Mouse (Mus musculus) thymus, postnatal 25 days (tissue): ENCODE measurements at regions not wholly inside any gene's neighbourhood (a gene's known extent, or its start where the extent isn't known, plus 50 kb on each side); places are given as distances from the start of the nearest gene placed in this dataset.

Source experiments
- DNase-seq: peaks from one replicate; pipeline ENCODE4 v3.0.0; 2022

DNA sequence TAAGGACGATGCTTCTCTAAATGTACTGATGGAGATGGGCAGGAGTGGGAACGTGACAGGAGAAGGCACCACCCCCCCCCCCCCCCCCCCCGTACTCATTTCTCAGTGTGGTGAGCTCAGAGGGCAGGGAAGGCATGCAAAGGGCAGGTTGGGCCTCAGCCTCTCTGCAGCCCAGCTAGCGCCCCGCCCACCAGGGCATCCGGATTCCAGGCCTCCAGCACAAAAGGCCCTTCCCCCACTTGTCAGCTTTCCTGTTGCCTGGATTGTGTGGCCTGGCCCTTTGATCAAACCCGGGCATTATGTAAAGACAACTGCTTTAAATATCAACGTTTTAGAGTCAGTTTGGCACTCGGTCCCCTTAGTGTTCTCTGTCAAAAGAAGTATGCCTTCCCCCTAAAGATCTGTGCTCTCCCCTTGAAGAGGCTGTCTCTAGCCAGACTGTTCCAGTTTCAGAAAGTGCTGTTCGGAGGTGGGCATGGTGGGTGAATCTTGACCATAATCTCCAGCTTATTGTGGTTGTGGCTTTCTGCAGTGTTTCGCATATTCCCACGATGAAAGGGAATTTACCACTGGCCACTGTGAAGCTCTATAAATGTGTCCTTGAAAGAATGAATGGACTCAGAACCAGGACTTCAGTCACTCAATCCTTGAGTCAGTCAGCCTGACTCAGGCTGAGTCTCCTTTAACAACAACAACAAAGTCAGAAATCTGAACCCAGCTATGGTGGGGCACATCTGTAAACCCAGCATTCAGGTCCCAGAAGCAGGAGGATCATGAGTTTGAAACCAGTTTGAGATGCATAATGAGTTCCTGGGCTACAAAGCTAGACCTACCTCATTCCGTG is 192.4 kb upstream of the Klf3 start:
- peak; percentile 68 for DNase-seq

DNA sequence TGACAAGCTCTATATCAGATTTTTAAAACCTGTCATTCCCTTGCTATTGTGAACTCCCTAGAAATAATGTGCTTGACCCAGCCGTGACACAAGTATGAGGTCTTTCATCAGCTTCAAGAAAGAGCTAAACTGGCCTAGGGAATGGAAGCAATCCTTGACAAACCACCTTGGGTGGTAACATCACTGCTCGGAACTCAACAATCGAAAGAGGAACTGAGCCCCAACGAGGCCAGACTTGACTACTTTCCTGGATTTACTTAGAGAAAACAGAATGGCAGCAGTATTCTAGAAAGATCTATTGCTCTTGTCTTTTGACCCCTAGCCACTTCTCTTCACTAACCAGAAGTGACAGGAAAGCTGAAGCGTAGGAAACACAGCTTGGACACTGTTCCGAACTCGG is 191.2 kb upstream of the Klf3 start:
- no peak for DNase-seq

DNA sequence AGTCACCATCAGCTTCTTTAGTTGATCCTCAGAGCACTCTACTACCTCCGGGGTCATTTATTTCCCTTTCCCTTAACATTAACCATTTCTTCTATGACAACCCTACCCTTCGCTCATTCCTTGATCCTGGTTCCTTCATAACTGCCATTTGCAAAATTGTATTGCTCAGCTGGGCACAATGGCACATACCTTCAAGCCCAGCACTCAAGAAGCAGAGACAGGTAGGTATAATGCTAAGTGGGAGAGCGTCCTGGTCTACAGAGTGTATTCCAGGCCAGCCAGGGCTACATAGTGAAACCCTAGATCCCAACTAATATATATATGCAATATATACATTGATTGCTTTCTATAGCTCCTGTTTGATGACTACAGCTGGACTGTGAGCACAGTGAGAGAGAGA is 189.5 kb upstream of the Klf3 start:
- DNase-seq = no peak

DNA sequence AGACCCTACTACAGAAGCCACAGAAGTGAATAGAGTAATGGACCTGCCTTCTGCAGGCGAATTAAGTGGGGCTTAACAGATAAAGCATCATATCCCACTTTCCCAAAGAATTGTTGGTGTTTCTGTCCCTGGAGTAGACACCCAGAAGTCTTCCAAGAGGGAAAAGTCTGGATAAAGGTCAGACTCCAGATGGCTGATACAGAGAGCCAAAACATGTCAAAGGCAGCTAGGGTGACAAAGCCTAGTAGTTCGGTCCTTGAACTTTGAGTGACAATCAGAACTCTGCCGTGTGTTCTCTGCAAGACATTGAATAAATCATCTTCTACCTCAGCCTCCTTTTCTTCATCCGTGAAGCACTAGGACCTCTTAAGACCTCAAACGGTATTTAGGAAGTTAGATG is 185.1 kb upstream of the Klf3 start:
- no peak for DNase-seq

DNA sequence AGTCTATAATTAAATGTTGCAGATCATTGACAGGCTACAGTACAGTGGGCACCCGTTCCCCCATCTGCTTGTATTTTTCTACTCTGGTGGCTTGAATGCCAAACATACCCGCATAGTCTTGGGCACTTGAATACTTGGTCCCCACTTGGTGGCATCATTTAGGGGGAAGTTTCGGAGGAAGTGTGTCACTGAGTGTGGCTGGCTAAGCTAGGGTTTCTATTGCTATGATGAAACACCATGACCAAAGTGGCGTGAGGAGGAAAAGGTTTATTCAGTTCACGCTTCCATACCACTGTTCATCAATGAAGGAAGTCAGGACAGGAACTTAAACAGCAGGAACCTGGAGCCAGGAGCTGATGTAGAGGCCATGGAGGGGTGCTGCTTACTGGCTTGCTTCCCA is 183.4 kb upstream of the Klf3 start:
- no peak for DNase-seq

DNA sequence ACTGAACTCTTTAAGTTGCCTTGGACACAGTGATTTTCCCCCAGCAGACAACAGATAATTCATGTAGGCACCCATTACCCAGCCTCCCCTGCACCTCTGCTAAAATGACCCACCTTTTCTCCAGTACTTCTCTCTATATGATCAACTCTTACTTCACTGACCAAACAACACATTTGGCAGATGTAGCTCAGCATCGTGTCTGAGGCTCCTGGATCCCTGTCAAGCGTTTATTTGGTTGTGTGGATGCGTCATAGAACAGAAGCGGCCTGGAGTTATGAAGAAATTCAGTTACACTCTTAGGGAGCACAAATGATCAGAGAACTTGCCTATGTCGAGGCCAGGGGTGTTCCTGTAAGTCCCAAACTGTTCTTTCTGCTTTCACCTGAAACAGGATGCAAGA is 182.5 kb upstream of the Klf3 start:
- DNase-seq = no peak

DNA sequence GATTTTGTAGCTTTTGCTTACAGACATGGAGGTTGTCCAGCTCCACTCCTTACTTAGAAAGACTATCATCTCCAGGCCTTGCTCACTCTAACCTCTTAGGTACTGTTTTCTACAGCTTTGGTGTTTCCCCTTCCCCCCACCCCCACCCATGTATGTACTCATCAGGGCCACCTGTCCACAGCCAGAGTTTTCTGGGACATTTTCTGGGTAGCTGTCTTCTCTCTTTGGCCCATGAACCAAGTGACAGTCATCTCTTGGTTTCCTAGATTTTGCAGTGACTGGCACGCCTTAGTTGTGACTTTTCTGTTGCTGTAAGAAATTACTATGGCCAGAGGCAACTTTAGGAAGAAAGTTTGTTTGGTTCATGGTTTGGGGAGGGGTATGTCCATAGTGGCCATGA is 181.8 kb upstream of the Klf3 start:
- no peak for DNase-seq

DNA sequence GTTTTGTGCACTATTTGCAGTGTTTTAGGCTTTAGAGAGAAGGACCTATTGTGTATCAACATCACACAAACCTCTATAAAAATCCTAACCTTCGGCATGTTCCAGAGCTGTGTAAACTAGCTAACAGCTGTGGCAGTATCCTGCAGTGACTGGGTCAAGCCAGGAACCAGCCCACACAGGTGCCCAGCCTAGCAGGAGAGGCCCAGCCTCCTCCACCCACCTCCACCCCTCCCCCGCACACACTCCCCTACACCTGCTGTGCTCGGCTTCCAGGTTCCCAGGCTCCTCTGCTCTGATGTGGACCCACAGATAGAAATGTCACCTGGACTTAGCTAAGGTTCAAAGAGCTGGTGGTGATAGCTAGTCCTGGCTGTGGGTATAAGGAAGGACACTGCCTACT is 179.5 kb upstream of the Klf3 start:
- peak; percentile 80 for DNase-seq

DNA sequence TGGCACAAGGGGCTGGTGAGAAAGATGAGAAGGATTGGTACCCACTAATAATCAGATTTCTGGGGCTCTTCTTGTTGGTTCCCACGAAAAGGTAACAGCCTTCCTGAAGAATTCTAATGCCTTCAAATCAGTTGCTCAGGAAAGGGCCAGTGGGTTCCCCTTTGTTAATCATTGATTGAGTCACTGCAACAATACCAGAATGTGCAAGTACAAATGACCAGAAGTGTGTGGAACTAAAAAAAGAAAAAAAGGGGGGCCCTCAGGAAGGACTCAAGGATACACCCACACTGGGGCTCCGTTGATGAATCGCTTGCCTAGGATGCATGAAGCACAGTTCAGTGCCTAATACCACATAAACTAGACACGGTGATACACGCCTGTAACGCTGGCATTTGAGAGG is 179.0 kb upstream of the Klf3 start:
- DNase-seq = no peak

DNA sequence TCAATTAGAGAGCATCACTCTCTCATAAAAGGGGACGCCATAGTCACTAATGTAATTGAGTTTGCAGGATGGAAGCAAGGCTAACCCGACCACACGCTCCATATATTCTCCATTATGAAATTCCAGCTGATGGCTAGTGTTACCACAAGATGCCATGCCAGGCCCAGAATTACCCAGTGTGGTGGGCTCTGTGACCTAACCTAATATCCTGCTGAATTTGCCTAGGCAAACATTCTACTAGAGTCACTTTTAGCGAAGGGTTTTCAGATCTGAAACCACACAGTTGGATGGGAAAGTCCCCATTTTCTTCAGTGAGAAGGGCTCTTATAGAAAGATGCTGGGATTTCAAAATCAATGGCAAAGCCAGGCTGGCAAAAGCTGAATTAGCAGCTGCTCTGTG is 177.8 kb upstream of the Klf3 start:
- no peak for DNase-seq

DNA sequence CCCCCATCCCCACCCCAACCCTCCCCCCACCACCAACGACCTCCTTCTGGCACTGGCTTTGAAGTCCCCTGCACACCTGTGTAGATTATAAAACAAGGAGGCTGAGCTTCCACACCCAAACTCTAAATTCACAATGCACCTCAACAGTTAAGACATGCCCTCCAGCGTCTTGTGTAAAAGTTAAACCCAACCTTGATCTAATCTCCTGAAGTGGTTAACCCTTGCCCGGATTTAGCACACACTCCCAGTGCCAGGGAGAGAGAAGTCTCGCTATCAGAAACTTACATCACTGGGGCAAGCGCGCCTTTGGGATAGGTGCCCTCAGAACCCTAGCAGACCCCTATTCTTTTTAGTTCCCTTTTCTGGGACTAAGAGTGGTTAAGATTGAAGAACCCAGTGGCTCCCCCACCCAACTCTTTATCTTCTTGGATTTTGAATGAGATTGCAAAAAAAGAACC is 177.3 kb upstream of the Klf3 start:
- peak; percentile 71 for DNase-seq

DNA sequence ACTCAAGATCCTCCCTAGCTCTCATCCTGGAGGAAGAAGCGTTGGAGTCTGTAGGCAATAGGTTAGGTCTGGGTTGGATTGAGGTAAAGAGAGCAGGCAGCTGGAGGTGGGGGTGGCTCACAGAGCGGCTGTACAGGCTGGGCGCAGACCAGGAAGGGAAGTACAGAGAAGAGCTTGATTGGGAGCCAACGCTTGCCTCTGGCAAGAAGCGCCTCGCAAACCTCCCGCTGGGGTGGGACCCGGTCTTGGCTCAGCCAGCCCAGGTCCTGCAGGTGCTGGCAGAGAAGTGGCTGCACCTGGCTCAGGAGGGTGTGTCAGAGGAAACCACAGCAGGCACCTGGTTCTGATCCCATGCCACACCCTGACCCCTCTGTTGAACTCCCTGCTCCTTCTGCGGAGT is 176.8 kb upstream of the Klf3 start:
- DNase-seq = peak; percentile 86

DNA sequence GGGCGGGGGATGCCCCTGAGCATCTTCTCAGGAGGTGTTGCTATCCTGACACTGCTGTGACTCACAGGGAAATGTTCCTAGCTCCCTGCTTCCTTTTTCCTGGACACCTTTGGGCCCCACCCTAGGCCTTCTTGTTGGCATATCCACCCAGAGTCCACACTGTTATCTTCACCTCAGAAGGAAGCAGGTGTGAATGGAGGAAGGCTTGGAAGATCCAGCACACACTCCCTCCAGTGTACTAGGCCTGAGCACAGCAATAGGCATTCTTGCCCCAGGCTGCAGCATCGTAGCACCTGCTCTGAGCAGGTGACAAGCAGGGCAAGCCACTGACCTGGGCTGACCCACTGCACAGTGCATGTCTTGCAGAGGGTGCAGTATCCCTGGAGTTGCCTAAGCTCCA is 172.6 kb upstream of the Klf3 start:
- DNase-seq = no peak

DNA sequence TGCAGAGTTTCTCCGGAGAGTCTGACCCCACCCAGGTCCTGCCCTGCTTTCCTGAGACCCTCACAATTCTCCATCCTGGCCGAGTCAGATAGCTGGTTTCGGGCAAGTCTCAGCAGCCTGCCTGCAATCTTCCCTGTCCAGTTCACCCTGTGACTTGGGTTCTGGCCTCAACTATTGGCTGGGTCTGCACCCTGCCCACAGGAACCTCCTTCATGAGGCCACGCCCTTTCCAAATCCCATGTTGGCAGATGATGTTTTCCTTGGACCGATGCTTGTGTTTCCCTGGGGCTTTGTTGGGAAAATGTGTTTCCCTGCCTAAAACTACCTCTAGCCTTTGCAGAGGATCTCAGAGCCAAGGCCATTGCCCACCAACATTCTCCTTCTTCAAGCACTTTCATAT is 171.0 kb upstream of the Klf3 start:
- DNase-seq = no peak

DNA sequence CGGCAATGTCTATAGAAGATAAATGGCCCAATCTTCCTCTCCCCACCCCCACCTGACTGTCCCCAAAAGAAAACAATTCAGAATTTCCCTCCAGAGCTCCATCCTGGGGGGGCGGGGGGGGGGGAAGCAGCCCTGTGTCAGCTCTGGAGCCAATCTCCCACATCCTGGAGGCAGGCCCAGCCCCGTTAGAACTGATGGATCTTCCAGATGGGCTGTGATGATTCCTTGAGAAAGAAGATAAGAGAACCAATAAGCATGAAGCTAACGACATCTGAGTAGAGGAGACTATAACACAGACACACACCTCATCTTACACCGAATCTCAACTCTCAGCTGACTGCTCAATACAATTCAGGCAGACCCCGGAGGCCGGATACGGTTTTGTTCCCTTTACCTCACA is 169.2 kb upstream of the Klf3 start:
- no peak for DNase-seq

DNA sequence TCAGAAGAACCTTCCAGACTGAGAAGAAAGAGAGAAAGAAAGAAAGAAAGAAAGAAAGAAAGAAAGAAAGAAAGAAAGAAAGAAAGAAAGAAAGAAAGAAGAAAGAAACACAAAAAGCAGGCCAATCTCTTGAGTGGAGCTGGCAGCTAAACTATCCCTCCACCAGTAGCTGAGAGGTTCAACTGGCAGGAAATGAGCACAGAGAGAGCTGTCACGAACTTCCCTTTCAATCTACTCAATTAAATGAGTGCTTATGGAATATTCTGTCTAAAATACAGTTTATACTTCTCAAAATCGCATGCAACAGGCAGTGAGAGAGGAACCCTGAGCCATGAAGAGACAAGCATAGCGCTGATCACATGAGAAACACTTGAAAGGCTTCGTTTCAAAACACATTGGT is 168.5 kb upstream of the Klf3 start:
- DNase-seq = no peak

DNA sequence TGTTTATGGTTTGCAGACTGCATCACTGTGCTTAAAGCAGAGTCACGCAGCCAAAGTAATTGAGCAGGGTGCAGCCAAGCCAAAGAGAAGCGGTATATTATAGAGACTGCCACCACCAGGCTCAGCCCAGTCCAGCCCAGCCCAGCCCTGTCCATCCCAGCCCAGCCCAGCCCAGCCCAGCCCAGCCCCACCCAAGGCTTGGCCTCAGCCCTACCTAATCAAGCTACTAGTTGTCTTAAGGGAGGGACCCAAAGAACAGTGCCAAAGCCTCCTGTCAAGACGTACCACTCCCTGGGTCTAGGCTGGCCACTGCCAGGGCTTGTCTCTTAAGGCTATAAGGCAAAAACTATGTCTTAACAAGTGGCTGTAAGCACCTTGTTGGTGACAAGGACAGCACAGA is 166.9 kb upstream of the Klf3 start:
- no peak for DNase-seq

DNA sequence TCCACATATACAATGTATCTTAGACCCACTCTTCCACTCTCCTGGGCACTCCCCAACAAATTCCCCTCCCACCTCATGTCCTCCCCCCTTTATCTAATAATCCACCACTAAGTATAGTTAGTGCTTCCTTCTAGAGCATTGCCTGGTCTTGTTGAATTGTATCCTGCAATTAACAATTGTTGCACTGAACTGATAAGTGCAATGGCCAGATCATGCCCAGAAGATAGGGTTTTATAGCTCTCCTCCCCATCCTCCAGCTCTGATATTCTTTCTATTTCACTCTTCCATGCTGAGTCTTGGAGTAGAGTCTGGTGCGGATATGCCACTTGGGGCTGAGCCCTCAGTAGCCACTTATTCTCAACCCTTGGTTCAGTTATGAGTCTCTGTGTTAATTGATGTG is 159.6 kb upstream of the Klf3 start:
- DNase-seq = no peak

DNA sequence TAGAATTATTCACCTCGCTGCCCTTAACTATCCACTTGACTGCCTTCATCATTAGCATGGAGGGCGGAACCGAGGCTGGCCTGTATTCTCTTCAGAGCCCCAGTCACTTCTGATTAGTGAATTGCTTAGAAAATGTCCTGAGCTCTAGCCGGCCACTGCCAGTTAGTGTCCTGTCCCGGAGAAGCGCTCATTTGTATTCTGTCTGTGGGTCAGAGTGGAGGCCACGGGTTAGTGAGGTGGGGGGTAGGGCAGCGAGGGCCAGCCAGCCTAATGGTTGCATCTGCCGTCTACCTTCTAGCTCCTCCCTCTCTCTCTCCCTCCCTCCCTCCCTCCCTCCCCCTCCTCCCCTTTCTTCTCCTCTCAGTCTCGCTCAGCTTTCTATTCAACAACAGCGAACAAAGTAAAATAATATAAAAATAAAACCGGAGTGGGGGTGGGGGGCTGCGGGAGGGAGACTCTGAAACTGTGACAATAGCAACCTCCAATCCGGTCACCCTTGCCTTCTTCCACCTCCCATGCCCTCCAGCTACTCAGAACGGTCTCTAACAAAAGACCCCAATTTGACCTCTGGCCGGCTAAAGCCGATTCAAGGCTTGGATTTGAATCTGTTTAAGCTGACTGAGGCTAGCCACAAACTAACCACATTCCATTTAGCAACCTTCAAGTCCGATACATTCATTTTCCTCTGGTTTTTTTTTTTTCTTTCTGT is 155.6 kb upstream of the Klf3 start:
- no peak for DNase-seq

DNA sequence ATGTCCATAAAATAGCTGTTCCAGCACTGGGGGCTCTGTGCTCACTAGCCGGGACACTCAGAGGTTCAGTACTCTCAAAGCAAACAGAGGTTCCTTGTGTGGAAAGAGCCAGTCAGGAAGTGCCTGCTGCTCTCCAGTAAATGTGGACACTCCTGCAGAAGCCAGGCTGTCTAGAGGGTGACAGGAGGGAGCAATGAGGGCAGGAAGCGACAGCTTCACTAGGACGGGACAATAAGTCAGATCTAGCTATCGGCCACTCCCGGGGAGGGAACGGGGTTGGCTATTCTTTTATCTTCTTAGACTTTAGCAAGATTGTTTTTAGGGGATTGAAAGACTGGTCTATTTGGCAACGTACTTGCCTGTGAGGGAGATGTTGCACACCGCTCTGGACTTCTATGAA is 154.7 kb upstream of the Klf3 start:
- DNase-seq = no peak

DNA sequence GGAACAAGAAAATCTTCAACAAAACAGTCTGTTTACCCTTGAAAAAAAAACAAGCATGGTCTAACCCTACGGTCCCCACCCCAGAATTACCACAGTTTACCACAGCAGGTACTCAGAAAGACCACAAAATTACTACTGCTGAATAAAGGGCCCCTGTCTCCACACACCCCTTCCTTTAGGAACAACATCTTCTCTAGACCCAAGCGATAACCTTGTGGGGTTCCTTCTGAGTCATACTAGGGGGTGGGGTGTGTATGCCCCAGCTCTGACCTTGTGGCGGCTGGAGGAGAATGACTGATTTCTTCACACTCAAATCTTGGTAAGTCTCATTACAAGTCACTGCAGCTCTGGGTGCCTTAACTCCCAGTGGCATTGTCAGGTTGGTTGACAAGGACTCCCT is 151.8 kb upstream of the Klf3 start:
- no peak for DNase-seq

DNA sequence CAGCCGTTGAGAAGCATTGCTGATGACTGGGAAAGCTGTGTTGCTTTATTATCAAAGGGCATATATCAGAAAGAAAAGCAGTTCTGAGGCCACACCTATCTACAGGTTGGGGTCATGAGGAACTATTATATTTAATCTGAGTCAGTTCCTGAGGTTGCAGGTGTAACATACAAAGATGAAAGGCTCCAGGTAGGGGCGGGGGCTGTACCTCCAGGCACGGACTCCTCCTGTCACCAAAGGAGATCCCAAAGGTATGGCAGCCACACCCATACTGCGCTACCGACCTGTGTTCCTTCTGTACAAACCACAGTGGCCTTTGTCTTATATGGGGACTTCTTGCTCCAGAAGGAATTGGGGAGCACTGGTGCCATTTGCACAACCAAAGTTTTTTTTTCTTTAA is 149.4 kb upstream of the Klf3 start:
- DNase-seq = no peak

DNA sequence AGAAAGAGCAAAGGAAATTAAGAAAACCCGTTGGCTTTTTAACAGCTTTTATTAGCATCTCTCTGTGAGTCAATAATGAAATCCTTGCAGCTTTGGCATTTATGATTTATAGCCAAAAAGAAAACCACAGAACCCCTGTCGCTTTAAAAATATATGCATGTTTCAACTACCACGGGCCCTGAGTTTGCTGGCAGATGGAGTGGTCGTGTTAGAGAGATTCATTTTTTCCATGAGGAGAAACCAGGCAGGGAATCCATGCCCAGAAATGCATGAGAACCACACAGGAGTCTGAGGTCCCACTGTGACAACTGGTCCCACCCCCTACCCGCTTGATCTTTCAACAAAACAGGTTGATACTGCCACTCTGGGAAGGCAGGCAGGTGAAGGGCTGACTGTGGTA is 147.9 kb upstream of the Klf3 start:
- DNase-seq = no peak

DNA sequence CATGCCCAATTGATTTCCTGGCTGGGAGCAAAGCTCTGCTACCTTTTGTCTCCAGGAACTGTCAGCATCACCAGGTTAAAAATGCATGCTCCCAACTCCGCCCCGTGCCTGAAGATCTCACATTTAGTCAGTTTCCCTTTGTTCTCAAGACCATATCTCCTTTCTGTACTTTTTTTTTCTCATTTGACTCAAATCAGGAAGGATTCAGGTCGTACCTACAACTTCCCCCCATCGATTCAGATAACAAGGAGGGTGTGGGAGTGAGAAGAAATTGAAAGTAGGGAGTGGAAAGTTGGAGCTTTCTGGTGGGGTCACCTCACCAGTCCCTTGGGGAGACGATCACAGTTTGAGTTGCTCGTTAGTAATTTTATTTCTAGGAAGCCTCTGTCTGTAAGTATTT is 141.2 kb upstream of the Klf3 start:
- no peak for DNase-seq

DNA sequence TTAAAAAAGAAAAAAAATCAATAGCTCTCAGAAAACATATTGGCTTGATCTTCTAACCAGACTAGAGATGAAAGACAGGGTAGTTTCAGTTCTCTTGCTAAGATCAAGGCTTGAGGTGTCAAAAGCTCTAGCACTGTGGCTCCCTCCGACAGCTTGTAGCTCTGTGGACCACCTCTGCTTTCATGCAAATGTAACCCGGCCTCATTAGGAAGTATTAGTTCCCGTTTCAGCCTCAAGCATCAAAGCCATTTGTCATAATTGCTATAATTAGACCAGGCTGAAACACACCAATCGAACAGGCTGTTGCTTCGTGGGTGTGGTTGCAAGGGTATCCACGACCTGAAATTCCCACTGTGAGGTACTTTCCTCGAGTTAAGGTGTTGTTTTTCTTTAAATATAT is 140.7 kb upstream of the Klf3 start:
- no peak for DNase-seq
